Mouse (Mus musculus): ENCODE results near the gene Cdc42bpg. TPM values are rescaled to one million over a fixed set of nuclear protein-coding genes. Genes with fewer than 3 reads are reported as not detected.

Gene Cdc42bpg
- polyA plus RNA-seq, 1 experiment from 2014 or later: 0.71 TPM

MicroRNAs within 50 kb of the gene (microRNA counts, 519-probe panel; counts per million panel counts)
- not detected for microRNA mmu-miR-192

Small RNA genes within 50 kb of the gene (microRNA-seq; reads per million reads assigned to microRNA genes)
- 87.3 reads per million, percentile 46 among the genes with 10 or more reads in this experiment for gene Mir192
- 87.1 reads per million, percentile 45 among the genes with 10 or more reads in this experiment for gene Mir194-2
- gene Mir6989: not detected

Other genes with a start within 250 kb of the Cdc42bpg start
- 63.2 and 65.5 TPM in 2 replicates for gene Mrpl49, start 248.7 kb upstream of the Cdc42bpg start, polyA plus RNA-seq (2014; fragmentation: Nextera tagmentation; extraction: Ambion mirVana)
- gene Fau, start 248.6 kb upstream of the Cdc42bpg start, polyA plus RNA-seq (2014; fragmentation: Nextera tagmentation; extraction: Ambion mirVana): 538 and 563 TPM in 2 replicates
- 34.3 and 34.8 TPM in 2 replicates for gene Znhit2, start 245.3 kb upstream of the Cdc42bpg start, polyA plus RNA-seq (2014; fragmentation: Nextera tagmentation; extraction: Ambion mirVana)
- gene Tm7sf2, start 238.1 kb upstream of the Cdc42bpg start, polyA plus RNA-seq (2014; fragmentation: Nextera tagmentation; extraction: Ambion mirVana): 53.4 and 63.7 TPM in 2 replicates
- gene Vps51, start 229.2 kb upstream of the Cdc42bpg start, polyA plus RNA-seq (2014; fragmentation: Nextera tagmentation; extraction: Ambion mirVana): 72.9 and 73.2 TPM in 2 replicates
- 0.55 TPM in 1 of 2 replicates, not detected in the other for gene Tmem262, start 226.4 kb upstream of the Cdc42bpg start, polyA plus RNA-seq (2014; fragmentation: Nextera tagmentation; extraction: Ambion mirVana)
- 1.2 and 1.7 TPM in 2 replicates for gene Gm28374, start 224.2 kb upstream of the Cdc42bpg start, polyA plus RNA-seq (2014; fragmentation: Nextera tagmentation; extraction: Ambion mirVana)
- gene Zfpl1, start 221.5 kb upstream of the Cdc42bpg start, polyA plus RNA-seq (2014; fragmentation: Nextera tagmentation; extraction: Ambion mirVana): 74.0 and 85.6 TPM in 2 replicates
- 3.0 and 3.5 TPM in 2 replicates for gene Cdca5, start 221.5 kb upstream of the Cdc42bpg start, polyA plus RNA-seq (2014; fragmentation: Nextera tagmentation; extraction: Ambion mirVana)
- gene AC131692.1, start 212.0 kb upstream of the Cdc42bpg start, polyA plus RNA-seq (2014; fragmentation: Nextera tagmentation; extraction: Ambion mirVana): not detected in 2 replicates
- 0.44 and 0.52 TPM in 2 replicates for gene Naaladl1, start 200.7 kb upstream of the Cdc42bpg start, polyA plus RNA-seq (2014; fragmentation: Nextera tagmentation; extraction: Ambion mirVana)
- 52.1 and 53.1 TPM in 2 replicates for gene Sac3d1, start 187.8 kb upstream of the Cdc42bpg start, polyA plus RNA-seq (2014; fragmentation: Nextera tagmentation; extraction: Ambion mirVana)
- gene Snx15, start 178.2 kb upstream of the Cdc42bpg start, polyA plus RNA-seq (2014; fragmentation: Nextera tagmentation; extraction: Ambion mirVana): 63.9 and 72.8 TPM in 2 replicates
- not detected in 2 replicates for gene Batf2, start 165.5 kb upstream of the Cdc42bpg start, polyA plus RNA-seq (2014; fragmentation: Nextera tagmentation; extraction: Ambion mirVana)
- gene Arl2, start 164.9 kb upstream of the Cdc42bpg start, polyA plus RNA-seq (2014; fragmentation: Nextera tagmentation; extraction: Ambion mirVana): 114 and 123 TPM in 2 replicates
- gene Majin, start 122.1 kb upstream of the Cdc42bpg start, polyA plus RNA-seq (2014; fragmentation: Nextera tagmentation; extraction: Ambion mirVana): 0.21 TPM in 1 of 2 replicates, not detected in the other
- not detected in 2 replicates for gene Gpha2, start 80.1 kb upstream of the Cdc42bpg start, polyA plus RNA-seq (2014; fragmentation: Nextera tagmentation; extraction: Ambion mirVana)
- gene Ppp2r5b, start 70.6 kb upstream of the Cdc42bpg start, polyA plus RNA-seq (2014; fragmentation: Nextera tagmentation; extraction: Ambion mirVana): 150 and 154 TPM in 2 replicates
- gene Atg2a, start 64.8 kb upstream of the Cdc42bpg start, polyA plus RNA-seq (2014; fragmentation: Nextera tagmentation; extraction: Ambion mirVana): 16.0 and 16.1 TPM in 2 replicates
- 53.4 and 74.8 TPM in 2 replicates for gene Ehd1, start 29.7 kb upstream of the Cdc42bpg start, polyA plus RNA-seq (2014; fragmentation: Nextera tagmentation; extraction: Ambion mirVana)
- gene Men1, start 28.5 kb downstream of the Cdc42bpg start, polyA plus RNA-seq (2014; fragmentation: Nextera tagmentation; extraction: Ambion mirVana): 36.8 and 43.9 TPM in 2 replicates
- 13.3 and 15.8 TPM in 2 replicates for gene Map4k2, start 34.7 kb downstream of the Cdc42bpg start, polyA plus RNA-seq (2014; fragmentation: Nextera tagmentation; extraction: Ambion mirVana)
- gene Sf1, start 57.2 kb downstream of the Cdc42bpg start, polyA plus RNA-seq (2014; fragmentation: Nextera tagmentation; extraction: Ambion mirVana): 91.7 and 112 TPM in 2 replicates
- gene Pygm, start 77.9 kb downstream of the Cdc42bpg start, polyA plus RNA-seq (2014; fragmentation: Nextera tagmentation; extraction: Ambion mirVana): 4.3 and 4.4 TPM in 2 replicates
- 81.6 and 130 TPM in 2 replicates for gene Rasgrp2, start 92.9 kb downstream of the Cdc42bpg start, polyA plus RNA-seq (2014; fragmentation: Nextera tagmentation; extraction: Ambion mirVana)
- gene Nrxn2, start 112.3 kb downstream of the Cdc42bpg start, polyA plus RNA-seq (2014; fragmentation: Nextera tagmentation; extraction: Ambion mirVana): 46.3 and 66.5 TPM in 2 replicates
- gene Slc22a12, start 236.6 kb downstream of the Cdc42bpg start, polyA plus RNA-seq (2014; fragmentation: Nextera tagmentation; extraction: Ambion mirVana): 0.11 TPM in 1 of 2 replicates, not detected in the other